Mouse (Mus musculus) liver, embryonic 14.5 days (tissue): ENCODE data around the gene Ropn1.

Experiments used
- CTCF ChIP-seq: IDR thresholded peaks from 2 replicates; pipeline ENCODE4 v1.5.1; 2016; ENCODE audit warnings: antibody characterized with exemption, low read depth, control low read depth
- EP300 ChIP-seq: IDR thresholded peaks from 2 replicates; pipeline ENCODE4 v1.6.1; 2016; ENCODE audit warnings: antibody characterized with exemption, low read depth

DNA sequence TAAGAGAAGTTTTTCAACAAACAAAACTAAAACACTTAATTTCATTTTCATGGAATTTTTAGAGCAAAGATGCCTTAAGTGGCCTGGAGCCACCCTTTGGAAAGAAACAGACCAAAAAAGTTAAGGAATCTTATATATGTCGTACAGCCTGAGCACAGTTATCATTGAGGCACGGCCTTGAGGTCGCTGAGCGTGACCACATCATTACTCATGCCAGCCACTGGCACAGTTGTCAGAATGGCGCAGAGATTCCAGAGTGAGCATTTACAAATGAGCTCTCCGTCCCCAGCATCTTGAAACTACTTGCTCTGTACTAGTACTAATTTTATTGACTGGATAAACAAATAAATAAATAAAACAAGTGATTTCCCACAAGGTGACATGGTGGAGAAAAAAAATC lies 45.9 kb upstream of the Ropn1 start:
- TF ChIP-seq CTCF (no peak), EP300 (no peak)
